Mouse (Mus musculus): ENCODE results near the gene Pyroxd2. TPM values are rescaled to one million over a fixed set of nuclear protein-coding genes. Genes with fewer than 3 reads are reported as not detected.
"Not testable (repeated sequence)": the region's sequence is repeated elsewhere in the genome, so short reads cannot be mapped to it uniquely, and the experiment has no call there.

Pyroxd2 gene
- polyA plus RNA-seq (2015; fragmentation: Nextera tagmentation; extraction: Ambion mirVana): 1.1 TPM in 2 replicates

- Histone ChIP-seq H3K27me3 (no peaks in the 10 kb centered on the region), H3K36me3 (ENCODE audit: poor library complexity, severe bottlenecking) (0 out of 2 replicates have a peak, but pooled peaks cover 1% of the 10 kb centered on the region), H3K9me3 (replicated peaks) (no peaks in the 10 kb centered on the region), H3K9ac (peak within 1 kb of the TSS; percentile 64), H3K4me2 (peak within 1 kb of the TSS; percentile 64), H3K27ac (peak within 1 kb of the TSS; percentile 59; the same call in 1 of the 2 replicates), H3K4me1 (peaks cover 30% of the 10 kb centered on the region), H3K4me3 (peak within 1 kb of the TSS; percentile 36)
- ATAC-seq: peak; percentile 90
- WGBS: 3% methylated on average over 22 of the region's 22 CpGs
Measured at GRCm38 (mm10) chr19:42752363-42752931, at the start of gene Pyroxd2. Gene Pyroxd2 (minus strand): TSS chr19:42752775.

GRCm38 (mm10) chr19:42797866-42798265, 45.3 kb upstream of the Pyroxd2 start:
- no peaks in the 10 kb centered on the region for H3K36me3 ChIP-seq (ENCODE audit: poor library complexity, severe bottlenecking)
- WGBS: 51% methylated on average over 2 of the region's 2 CpGs
- no peak overlapping the region for H3K9ac ChIP-seq
- H3K4me3 ChIP-seq: no peak overlapping the region
- peaks cover 20% of the 10 kb centered on the region; the same call in 1 of the 2 replicates for H3K27me3 ChIP-seq
- peaks cover 8% of the 10 kb centered on the region for H3K4me1 ChIP-seq
- no peaks in the 10 kb centered on the region for H3K9me3 ChIP-seq (replicated peaks)
- no peak overlapping the region for H3K4me2 ChIP-seq
- no peak for ATAC-seq
- H3K27ac ChIP-seq: no peak overlapping the region

GRCm38 (mm10) chr19:42795801-42796200, 43.2 kb upstream of the Pyroxd2 start:
- H3K4me2 ChIP-seq: peak overlapping the region; percentile 91
- H3K4me1 ChIP-seq: peaks cover 8% of the 10 kb centered on the region
- 28% methylated on average over 9 of the region's 9 CpGs for WGBS
- H3K9ac ChIP-seq: peak overlapping the region; percentile 72; the same call in 1 of the 2 replicates
- H3K9me3 ChIP-seq (replicated peaks): no peaks in the 10 kb centered on the region
- H3K27ac ChIP-seq: no peak overlapping the region
- H3K36me3 ChIP-seq (ENCODE audit: poor library complexity, severe bottlenecking): no peaks in the 10 kb centered on the region
- ATAC-seq: no peak
- H3K27me3 ChIP-seq: peaks cover 20% of the 10 kb centered on the region; the same call in 1 of the 2 replicates
- peak overlapping the region; percentile 44 for H3K4me3 ChIP-seq

GRCm38 (mm10) chr19:42794914-42795613, 42.5 kb upstream of the Pyroxd2 start:
- Histone ChIP-seq H3K9me3 (replicated peaks) (no peaks in the 10 kb centered on the region), H3K4me3 (peak overlapping the region; percentile 44), H3K4me2 (peak overlapping the region; percentile 91), H3K4me1 (peaks cover 8% of the 10 kb centered on the region), H3K36me3 (ENCODE audit: poor library complexity, severe bottlenecking) (no peaks in the 10 kb centered on the region), H3K27me3 (peaks cover 20% of the 10 kb centered on the region; the same call in 1 of the 2 replicates), H3K27ac (no peak overlapping the region), H3K9ac (peak overlapping the region; percentile 72)
- ATAC-seq: peak; percentile 97
- 2% methylated on average over 31 of the region's 31 CpGs for WGBS

GRCm38 (mm10) chr19:42788311-42788710, 35.7 kb upstream of the Pyroxd2 start:
- no peak for ATAC-seq
- Histone ChIP-seq H3K27me3 (no peaks in the 10 kb centered on the region), H3K9ac (no peak overlapping the region), H3K27ac (no peak overlapping the region), H3K4me3 (no peak overlapping the region), H3K9me3 (replicated peaks) (no peaks in the 10 kb centered on the region), H3K4me1 (peaks cover 10% of the 10 kb centered on the region), H3K4me2 (no peak overlapping the region), H3K36me3 (ENCODE audit: poor library complexity, severe bottlenecking) (no peaks in the 10 kb centered on the region)
- 61% methylated on average over 5 of the region's 5 CpGs for WGBS

- Histone ChIP-seq H3K4me1 (peaks cover 10% of the 10 kb centered on the region), H3K9me3 (replicated peaks) (no peaks in the 10 kb centered on the region), H3K27ac (no peak overlapping the region), H3K27me3 (no peaks in the 10 kb centered on the region), H3K36me3 (ENCODE audit: poor library complexity, severe bottlenecking) (no peaks in the 10 kb centered on the region), H3K9ac (peak overlapping the region; percentile 35; the same call in 1 of the 2 replicates), H3K4me2 (peak overlapping the region; percentile 23), H3K4me3 (no peak overlapping the region)
- 10% methylated on average over 8 of the region's 8 CpGs for WGBS
- ATAC-seq: no peak
Measured at GRCm38 (mm10) chr19:42785562-42786220, 33.1 kb upstream of the Pyroxd2 start.

- Histone ChIP-seq H3K9me3 (replicated peaks) (no peaks in the 10 kb centered on the region), H3K27me3 (no peaks in the 10 kb centered on the region), H3K9ac (no peak overlapping the region), H3K36me3 (ENCODE audit: poor library complexity, severe bottlenecking) (no peaks in the 10 kb centered on the region), H3K4me2 (no peak overlapping the region), H3K4me3 (no peak overlapping the region), H3K4me1 (peaks cover 10% of the 10 kb centered on the region), H3K27ac (no peak overlapping the region)
- 38% methylated on average over 2 of the region's 2 CpGs for WGBS
- no peak for ATAC-seq
Measured at GRCm38 (mm10) chr19:42785129-42785528, 32.6 kb upstream of the Pyroxd2 start.

GRCm38 (mm10) chr19:42780156-42780538, 27.6 kb upstream of the Pyroxd2 start:
- H3K9ac ChIP-seq: peak overlapping the region; percentile 65
- not testable (repeated sequence) for H3K4me1 ChIP-seq; ATAC-seq; H3K27me3 ChIP-seq; H3K36me3 ChIP-seq (ENCODE audit: poor library complexity, severe bottlenecking); H3K9me3 ChIP-seq (replicated peaks)
- peak overlapping the region; percentile 64 for H3K4me2 ChIP-seq
- peak overlapping the region; percentile 55 for H3K4me3 ChIP-seq
- peak overlapping the region; percentile 75 for H3K27ac ChIP-seq
- WGBS: 54% methylated on average over 7 of the region's 7 CpGs

- H3K4me2 ChIP-seq: peak within 1 kb of the TSS; percentile 64
- WGBS: under 1% methylated on average over 43 of the region's 43 CpGs
- H3K9me3 ChIP-seq (replicated peaks): no peaks in the 10 kb centered on the region
- H3K4me1 ChIP-seq: 0 out of 2 replicates have a peak, but pooled peaks cover 4% of the 10 kb centered on the region
- H3K9ac ChIP-seq: peak within 1 kb of the TSS; percentile 65
- H3K27ac ChIP-seq: peak within 1 kb of the TSS; percentile 75
- peak; percentile 99 for ATAC-seq
- H3K4me3 ChIP-seq: peak within 1 kb of the TSS; percentile 55
- H3K36me3 ChIP-seq (ENCODE audit: poor library complexity, severe bottlenecking): no peaks in the 10 kb centered on the region
- H3K27me3 ChIP-seq: no peaks in the 10 kb centered on the region
Measured at GRCm38 (mm10) chr19:42779531-42780155, 27.1 kb upstream of the Pyroxd2 start, which contains the start of gene Hps1. Gene Hps1 (minus strand): TSS chr19:42779978.

GRCm38 (mm10) chr19:42777801-42778200, 25.2 kb upstream of the Pyroxd2 start:
- Histone ChIP-seq H3K27ac (no peak overlapping the region), H3K36me3 (ENCODE audit: poor library complexity, severe bottlenecking) (no peaks in the 10 kb centered on the region), H3K27me3 (no peaks in the 10 kb centered on the region), H3K9ac (no peak overlapping the region), H3K4me1 (0 out of 2 replicates have a peak, but pooled peaks cover 4% of the 10 kb centered on the region), H3K4me3 (no peak overlapping the region), H3K4me2 (no peak overlapping the region), H3K9me3 (replicated peaks) (no peaks in the 10 kb centered on the region)
- ATAC-seq: no peak
- WGBS: 81% methylated on average over 5 of the region's 5 CpGs

- Histone ChIP-seq H3K36me3 (ENCODE audit: poor library complexity, severe bottlenecking) (no peaks in the 10 kb centered on the region), H3K9me3 (replicated peaks) (no peaks in the 10 kb centered on the region), H3K9ac (no peak overlapping the region), H3K27me3 (no peaks in the 10 kb centered on the region), H3K4me1 (0 out of 2 replicates have a peak, but pooled peaks cover 4% of the 10 kb centered on the region), H3K27ac (no peak overlapping the region), H3K4me3 (no peak overlapping the region), H3K4me2 (no peak overlapping the region)
- no peak for ATAC-seq
- WGBS: 100% methylated on average over 1 of the region's 1 CpGs
Measured at GRCm38 (mm10) chr19:42776813-42777212, 24.2 kb upstream of the Pyroxd2 start.

Data from forebrain, embryonic 13.5 days (tissue).